Mouse (Mus musculus): ENCODE data around the gene Gucy2d. TPM values are rescaled to one million over a fixed set of nuclear protein-coding genes. Genes with fewer than 3 reads are reported as not detected.

Gucy2d gene
- polyA plus RNA-seq, 1 experiment from 2014 or later = not detected

DNA sequence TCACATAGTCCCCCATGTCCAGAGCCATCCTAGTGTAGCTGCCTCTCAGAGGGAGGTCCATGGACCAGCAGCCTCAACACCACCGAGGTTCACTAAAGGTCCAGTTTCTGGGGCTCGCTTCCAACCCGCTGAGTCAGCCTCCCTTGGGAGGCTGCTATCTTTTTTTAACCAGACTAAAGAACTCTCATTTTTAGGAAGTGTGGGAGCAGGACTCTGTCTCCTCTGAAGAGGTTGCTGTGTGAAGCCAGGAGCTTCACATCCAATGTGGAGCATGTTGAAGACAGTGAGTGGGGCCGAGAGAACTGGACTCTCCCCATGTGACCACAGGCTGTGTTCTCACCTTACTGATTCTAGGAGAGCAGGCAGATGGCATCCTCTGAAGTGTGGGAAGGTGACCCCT, 45.3 kb downstream of the Gucy2d start:
- no peak overlapping the region for H3K27ac ChIP-seq
- no peak overlapping the region for H3K9ac ChIP-seq
- no peak for ATAC-seq (ENCODE audit: low FRiP score, low read depth)
- no peaks in the 10 kb centered on the region for H3K9me3 ChIP-seq
- WGBS = 83% methylated on average over 4 of the region's 4 CpGs
- H3K27me3 ChIP-seq (replicated peaks) = no peaks in the 10 kb centered on the region; the same call in 1 of the 2 replicates
- H3K4me2 ChIP-seq (replicated peaks) = no peak overlapping the region
- H3K36me3 ChIP-seq = no peaks in the 10 kb centered on the region
- no peak overlapping the region for H3K4me3 ChIP-seq
- peaks cover 12% of the 10 kb centered on the region for H3K4me1 ChIP-seq

DNA sequence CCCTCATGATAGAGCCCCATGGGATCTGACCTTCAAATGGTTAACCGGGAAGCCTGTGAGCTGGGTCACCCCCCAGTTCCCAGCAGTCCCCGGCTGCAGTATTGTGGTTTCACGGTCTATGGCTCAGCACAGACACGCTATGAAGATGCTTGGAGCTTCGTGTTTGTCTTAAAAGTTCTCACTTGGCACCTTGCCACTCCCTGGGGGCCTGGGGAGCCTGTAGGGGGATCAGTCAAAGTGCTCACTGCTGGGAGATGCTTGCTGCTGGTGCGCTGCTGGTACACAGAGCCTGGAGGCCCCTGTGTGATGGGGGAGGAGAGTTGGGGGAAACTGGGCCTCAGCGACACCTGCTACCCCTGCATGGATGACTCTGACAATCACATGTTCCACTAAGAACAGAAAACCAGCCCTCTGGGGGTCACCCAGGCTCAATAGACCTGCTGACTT, 46.3 kb downstream of the Gucy2d start:
- WGBS = 69% methylated on average over 7 of the region's 7 CpGs
- peaks cover 12% of the 10 kb centered on the region for H3K4me1 ChIP-seq

DNA sequence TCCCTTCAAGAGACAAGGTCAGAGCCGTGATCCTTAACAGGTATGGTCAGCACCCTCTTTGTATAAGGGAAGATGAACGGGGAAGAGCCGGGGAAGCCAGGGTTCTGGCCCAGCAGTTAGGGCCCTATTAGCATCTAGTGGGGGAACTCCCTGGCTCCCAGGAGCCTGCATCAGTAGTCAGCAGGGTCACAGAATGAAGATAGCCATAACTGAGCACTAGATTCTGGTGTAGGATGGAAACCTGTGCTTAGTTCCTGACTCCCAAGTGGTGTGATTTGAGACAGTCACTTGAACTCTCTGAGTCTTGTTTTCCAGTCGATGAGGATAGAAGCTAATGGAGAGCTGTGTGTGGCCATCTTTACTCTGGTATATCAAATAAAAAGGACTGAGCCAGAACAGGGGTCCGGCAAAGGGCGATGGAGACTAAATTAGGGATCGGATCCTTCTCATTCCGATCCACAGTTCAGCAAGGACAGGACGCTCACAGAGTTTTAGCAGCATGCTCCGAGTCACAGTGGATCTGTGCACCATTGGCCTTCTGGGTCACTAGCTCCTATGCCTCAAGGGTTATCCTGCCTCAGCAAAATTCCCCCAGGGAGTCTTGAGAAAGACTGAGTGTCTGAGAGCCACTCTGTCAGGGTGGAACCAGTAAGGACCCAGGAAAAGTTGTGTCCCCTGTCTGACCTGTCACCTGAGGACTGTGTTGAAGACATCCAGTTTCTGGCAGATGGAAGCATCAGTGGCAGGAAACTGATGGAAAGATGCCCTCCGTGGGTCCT, 47.2 kb downstream of the Gucy2d start:
- Histone ChIP-seq H3K9me3 (no peaks in the 10 kb centered on the region), H3K27me3 (replicated peaks) (peaks cover 5% of the 10 kb centered on the region; the same call in 1 of the 2 replicates), H3K4me1 (peaks cover 12% of the 10 kb centered on the region), H3K4me2 (replicated peaks) (no peak overlapping the region), H3K27ac (no peak overlapping the region), H3K4me3 (no peak overlapping the region), H3K36me3 (no peaks in the 10 kb centered on the region), H3K9ac (no peak overlapping the region)
- WGBS = 89% methylated on average over 11 of the region's 11 CpGs
- ATAC-seq (ENCODE audit: low FRiP score, low read depth) = no peak

More for the DNA sequence above, 46.3 kb downstream of the Gucy2d start:
- Histone ChIP-seq H3K4me3 (no peak overlapping the region), H3K27ac (no peak overlapping the region), H3K9me3 (no peaks in the 10 kb centered on the region), H3K4me2 (replicated peaks) (no peak overlapping the region), H3K9ac (no peak overlapping the region), H3K27me3 (replicated peaks) (peaks cover 5% of the 10 kb centered on the region; the same call in 1 of the 2 replicates), H3K36me3 (no peaks in the 10 kb centered on the region)
- ATAC-seq (ENCODE audit: low FRiP score, low read depth) = no peak

DNA sequence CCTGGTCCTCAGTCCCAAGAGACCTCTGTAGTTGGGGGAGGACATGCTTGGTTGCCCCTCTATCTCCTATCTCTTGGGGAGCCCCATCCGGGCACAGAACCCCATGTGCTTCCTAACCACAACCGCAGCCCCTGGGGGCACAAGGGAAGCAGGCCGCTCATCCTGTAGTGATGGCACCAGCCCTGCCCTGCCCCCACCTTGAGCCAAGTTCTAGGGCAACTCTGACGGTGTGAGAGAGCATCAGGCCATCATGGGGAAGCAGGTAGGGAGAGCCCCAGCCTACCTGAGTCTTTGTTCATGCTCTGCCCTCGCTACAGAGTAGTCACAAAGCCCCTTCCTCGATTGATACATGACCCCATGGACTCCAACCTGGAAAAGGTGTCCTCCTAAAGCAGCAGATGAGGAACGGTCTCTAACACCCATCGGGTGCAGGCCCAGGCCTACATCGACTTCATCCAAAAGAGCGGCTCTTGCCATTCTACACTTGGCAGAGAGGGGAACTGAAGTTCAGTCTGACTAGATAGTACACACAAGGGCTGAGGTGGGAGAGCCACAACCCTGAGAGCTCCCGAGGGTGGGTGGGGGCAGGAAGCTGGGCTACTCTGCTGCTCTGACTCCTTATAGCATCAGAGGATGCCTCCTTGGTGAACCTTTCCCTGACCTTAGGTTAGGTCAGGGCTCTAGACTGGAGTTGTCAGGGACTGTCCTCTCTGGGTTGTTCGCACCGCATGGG, 48.3 kb downstream of the Gucy2d start:
- Histone ChIP-seq H3K4me2 (replicated peaks) (peak overlapping the region; percentile 73), H3K36me3 (no peaks in the 10 kb centered on the region), H3K4me1 (peaks cover 12% of the 10 kb centered on the region), H3K27me3 (replicated peaks) (peaks cover 5% of the 10 kb centered on the region; the same call in 1 of the 2 replicates), H3K9me3 (no peaks in the 10 kb centered on the region), H3K27ac (no peak overlapping the region), H3K4me3 (no peak overlapping the region), H3K9ac (no peak overlapping the region)
- 90% methylated on average over 13 of the region's 13 CpGs for WGBS
- no peak for ATAC-seq (ENCODE audit: low FRiP score, low read depth)

DNA sequence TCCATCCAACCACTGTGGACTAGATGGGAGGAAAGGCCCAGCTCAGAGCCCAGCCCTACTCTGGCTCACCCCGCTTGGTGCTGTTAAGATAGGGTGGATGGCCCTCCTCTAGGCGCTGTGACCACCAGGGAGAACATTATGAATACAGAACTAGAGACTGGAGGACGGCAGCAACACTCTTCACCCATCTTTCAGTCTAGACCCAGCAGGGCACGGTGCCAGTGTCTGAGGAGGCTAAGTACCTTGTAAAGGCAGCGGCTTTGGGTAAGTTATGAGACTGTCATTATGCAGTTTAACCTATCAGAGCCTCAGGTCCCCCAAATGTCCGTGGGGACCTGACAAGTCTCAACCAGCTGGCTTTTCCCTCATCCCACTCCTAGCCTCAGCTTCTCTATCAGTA, 48.9 kb downstream of the Gucy2d start, which contains the start of gene Lrrc32:
Gene Lrrc32, plus strand, starts transcription at position 153 of the 400 bp plus-strand sequence.
- no peaks in the 10 kb centered on the region for H3K36me3 ChIP-seq
- peaks cover 12% of the 10 kb centered on the region for H3K4me1 ChIP-seq
- peak within 1 kb of the TSS; percentile 47 for H3K4me3 ChIP-seq
- H3K9me3 ChIP-seq = no peaks in the 10 kb centered on the region
- peak within 1 kb of the TSS; percentile 53 for H3K9ac ChIP-seq
- peak; percentile 29 for ATAC-seq (ENCODE audit: low FRiP score, low read depth)
- peaks cover 5% of the 10 kb centered on the region; the same call in 1 of the 2 replicates for H3K27me3 ChIP-seq (replicated peaks)
- no peak within 1 kb of the TSS for H3K27ac ChIP-seq
- WGBS = 47% methylated on average over 6 of the region's 6 CpGs
- peak within 1 kb of the TSS; percentile 73 for H3K4me2 ChIP-seq (replicated peaks)

DNA sequence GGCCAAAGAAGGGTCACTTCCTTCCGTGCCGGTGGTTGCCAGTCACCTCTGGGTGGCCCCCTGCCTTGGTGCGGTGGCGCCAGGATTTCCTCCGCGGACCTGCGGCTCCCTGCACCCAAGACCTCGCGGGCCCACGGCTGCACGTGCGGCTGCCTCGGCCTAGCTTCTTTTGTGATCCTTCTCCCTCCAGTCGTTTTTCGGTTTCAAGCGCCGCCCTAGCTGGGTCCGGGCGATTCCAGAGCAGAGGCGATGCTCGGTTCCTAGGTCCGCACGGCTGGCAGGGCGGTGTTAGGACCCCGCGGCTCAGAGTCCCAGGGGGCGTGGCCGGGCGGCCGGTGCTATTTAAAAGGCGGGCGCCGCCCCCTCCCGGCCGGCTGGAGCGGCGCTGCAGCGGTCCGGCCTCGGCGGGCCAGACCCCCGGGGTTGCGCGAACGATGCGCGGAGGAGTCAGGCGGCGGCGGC, 49.4 kb downstream of the Gucy2d start:
- H3K9me3 ChIP-seq = no peaks in the 10 kb centered on the region
- H3K4me2 ChIP-seq (replicated peaks) = peak overlapping the region; percentile 73
- under 1% methylated on average over 50 of the region's 50 CpGs for WGBS
- peak; percentile 84 for ATAC-seq (ENCODE audit: low FRiP score, low read depth)
- peaks cover 5% of the 10 kb centered on the region; the same call in 1 of the 2 replicates for H3K27me3 ChIP-seq (replicated peaks)
- peaks cover 12% of the 10 kb centered on the region for H3K4me1 ChIP-seq
- H3K27ac ChIP-seq = no peak overlapping the region
- H3K9ac ChIP-seq = peak overlapping the region; percentile 53
- peak overlapping the region; percentile 47 for H3K4me3 ChIP-seq
- no peaks in the 10 kb centered on the region for H3K36me3 ChIP-seq

DNA sequence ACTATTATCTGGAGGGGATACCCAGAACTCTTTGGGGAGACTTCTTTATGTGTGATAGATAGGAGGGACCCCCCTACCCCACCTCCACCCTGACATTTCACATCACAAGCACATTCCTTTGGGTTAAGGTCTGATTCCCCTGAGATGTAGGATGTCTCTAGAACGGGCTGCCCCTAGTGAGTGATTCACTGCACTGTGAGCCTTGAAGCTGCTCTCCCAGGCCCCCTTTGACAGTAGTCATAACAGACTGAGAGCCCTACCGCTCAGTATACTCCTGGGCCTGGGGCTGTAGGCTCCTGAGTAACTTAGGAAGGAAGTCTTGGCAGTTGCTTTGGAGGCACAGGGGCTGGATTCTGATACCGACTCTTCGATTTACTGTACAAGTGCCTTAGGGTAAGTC, 50.1 kb downstream of the Gucy2d start:
- no peak overlapping the region for H3K9ac ChIP-seq

DNA sequence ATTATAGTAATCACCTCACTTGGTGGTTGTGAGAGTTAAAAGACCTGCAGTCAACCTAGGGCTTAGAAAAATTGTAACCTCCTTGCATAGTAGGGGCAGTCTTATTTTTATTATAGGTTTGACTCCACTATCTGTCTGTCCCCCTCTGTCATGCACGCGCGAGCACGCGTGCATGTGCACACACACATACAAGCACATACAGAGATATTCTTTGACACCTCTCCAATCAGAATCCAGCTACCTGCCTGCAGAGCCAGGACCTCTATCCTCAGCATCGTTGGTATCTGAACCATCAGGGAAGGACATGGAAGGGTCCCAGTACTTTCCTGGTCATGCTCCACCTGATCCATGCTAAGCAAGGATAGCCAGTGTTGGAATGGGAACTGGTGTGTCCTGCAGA, 50.7 kb downstream of the Gucy2d start:
- no peak for ATAC-seq (ENCODE audit: low FRiP score, low read depth)
- no peaks in the 10 kb centered on the region for H3K36me3 ChIP-seq
- no peaks in the 10 kb centered on the region for H3K9me3 ChIP-seq
- WGBS = 95% methylated on average over 6 of the region's 6 CpGs
- H3K4me2 ChIP-seq (replicated peaks) = 0 out of 2 replicates have a peak overlapping the region, but pooled peaks have one; percentile 10
- no peak overlapping the region for H3K27ac ChIP-seq
- H3K4me3 ChIP-seq = no peak overlapping the region
- H3K4me1 ChIP-seq = peaks cover 12% of the 10 kb centered on the region
- H3K27me3 ChIP-seq (replicated peaks) = peaks cover 5% of the 10 kb centered on the region; the same call in 1 of the 2 replicates
- H3K9ac ChIP-seq = no peak overlapping the region

More for the DNA sequence above, 50.1 kb downstream of the Gucy2d start:
- no peak for ATAC-seq (ENCODE audit: low FRiP score, low read depth)
- WGBS = 64% methylated on average over 4 of the region's 4 CpGs
- Histone ChIP-seq H3K27ac (no peak overlapping the region), H3K4me2 (replicated peaks) (peak overlapping the region; percentile 73), H3K27me3 (replicated peaks) (peaks cover 5% of the 10 kb centered on the region; the same call in 1 of the 2 replicates), H3K9me3 (no peaks in the 10 kb centered on the region), H3K4me3 (peak overlapping the region; percentile 47; the same call in 1 of the 2 replicates), H3K36me3 (no peaks in the 10 kb centered on the region), H3K4me1 (peaks cover 12% of the 10 kb centered on the region)

DNA sequence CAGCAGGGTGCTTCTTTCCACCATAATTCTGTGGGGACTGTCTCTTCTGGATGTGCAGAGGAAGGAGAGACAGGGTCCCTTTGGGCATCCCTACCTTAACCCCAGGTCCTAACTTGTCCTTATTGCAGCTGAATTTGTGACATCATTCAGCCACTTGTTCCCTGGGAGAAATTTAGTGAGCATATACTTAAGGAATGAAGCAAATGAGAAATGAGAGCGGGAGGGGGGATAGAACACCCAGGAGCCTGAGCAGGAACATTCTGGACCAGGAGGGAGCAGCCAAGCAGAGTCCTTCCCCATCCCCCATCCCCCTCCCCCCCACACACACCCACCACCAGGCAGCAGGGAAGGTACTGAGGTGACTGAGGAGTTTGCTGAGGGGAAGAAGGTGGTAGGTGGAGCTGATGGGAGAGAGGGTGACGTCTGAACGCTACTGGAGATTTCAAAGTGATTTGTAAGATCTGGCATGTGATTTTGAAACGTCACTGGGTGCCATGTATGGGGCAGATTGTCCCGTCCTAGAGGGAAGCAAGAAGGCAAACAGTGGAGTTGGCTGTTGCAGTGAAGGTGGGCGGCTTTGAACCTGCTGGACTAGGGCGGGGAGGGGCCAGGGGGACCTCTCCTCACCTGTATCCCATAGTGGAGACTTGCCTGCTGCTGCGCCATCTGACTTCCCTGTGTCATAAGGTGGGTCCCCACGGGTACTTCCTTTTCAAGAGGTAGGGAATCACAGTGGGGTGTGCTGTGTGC, 51.4 kb downstream of the Gucy2d start:
- no peak for ATAC-seq (ENCODE audit: low FRiP score, low read depth)
- Histone ChIP-seq H3K27ac (no peak overlapping the region), H3K4me3 (no peak overlapping the region), H3K9ac (no peak overlapping the region), H3K9me3 (no peaks in the 10 kb centered on the region), H3K36me3 (no peaks in the 10 kb centered on the region), H3K4me2 (replicated peaks) (0 out of 2 replicates have a peak overlapping the region, but pooled peaks have one; percentile 10), H3K4me1 (peaks cover 6% of the 10 kb centered on the region), H3K27me3 (replicated peaks) (peaks cover 5% of the 10 kb centered on the region; the same call in 1 of the 2 replicates)
- 69% methylated on average over 9 of the region's 9 CpGs for WGBS

DNA sequence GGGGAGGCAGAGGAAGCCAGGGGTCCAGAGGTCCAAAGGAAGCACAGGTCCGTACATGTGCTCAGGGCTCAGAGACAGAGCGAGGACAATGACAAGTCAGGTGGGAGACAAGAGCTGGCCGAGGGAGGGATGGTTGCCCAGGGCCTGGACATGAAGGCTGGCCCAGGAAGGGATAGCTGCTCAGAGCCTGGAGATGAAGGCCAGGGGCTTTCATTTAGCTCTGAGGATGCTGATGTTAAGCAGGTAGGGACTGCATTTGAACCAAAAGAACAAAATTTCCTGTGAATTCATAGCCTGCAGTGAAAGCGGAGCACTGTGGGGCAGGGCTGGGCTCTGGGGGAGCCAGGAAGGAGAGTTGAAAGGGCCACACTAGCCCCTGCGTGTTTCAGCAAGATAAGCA, 52.1 kb downstream of the Gucy2d start:
- 84% methylated on average over 5 of the region's 5 CpGs for WGBS
- Histone ChIP-seq H3K27me3 (replicated peaks) (peaks cover 5% of the 10 kb centered on the region; the same call in 1 of the 2 replicates), H3K4me1 (peaks cover 6% of the 10 kb centered on the region; the same call in 1 of the 2 replicates), H3K27ac (no peak overlapping the region), H3K4me2 (replicated peaks) (0 out of 2 replicates have a peak overlapping the region, but pooled peaks have one; percentile 7), H3K9me3 (no peaks in the 10 kb centered on the region), H3K36me3 (no peaks in the 10 kb centered on the region), H3K4me3 (no peak overlapping the region), H3K9ac (no peak overlapping the region)
- ATAC-seq (ENCODE audit: low FRiP score, low read depth) = no peak

DNA sequence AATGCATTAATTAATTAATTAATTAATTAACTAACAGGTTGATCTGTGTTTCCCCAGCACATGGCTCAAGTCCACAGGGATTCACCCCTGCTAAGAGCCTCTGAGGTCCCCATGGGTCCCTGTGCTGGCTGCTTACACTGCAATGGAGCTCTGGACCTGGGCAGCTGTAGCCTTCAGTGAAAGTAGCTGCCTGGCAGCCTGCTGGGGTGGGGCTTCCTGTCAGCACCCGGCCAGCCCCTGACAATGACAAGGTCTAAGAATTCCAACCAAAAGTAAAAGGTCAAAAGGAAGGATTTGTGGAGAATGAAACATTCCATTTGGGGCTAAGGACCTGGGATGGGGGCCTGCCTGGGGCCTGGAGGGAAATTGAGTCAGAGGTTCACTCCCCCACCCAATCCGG, 53.1 kb downstream of the Gucy2d start:
- WGBS = 75% methylated on average over 2 of the region's 2 CpGs

More for the DNA sequence above, 53.1 kb downstream of the Gucy2d start:
- H3K27me3 ChIP-seq (replicated peaks) = peaks cover 5% of the 10 kb centered on the region; the same call in 1 of the 2 replicates
- no peaks in the 10 kb centered on the region for H3K9me3 ChIP-seq
- no peak overlapping the region for H3K4me3 ChIP-seq
- ATAC-seq (ENCODE audit: low FRiP score, low read depth) = no peak
- no peak overlapping the region for H3K9ac ChIP-seq
- H3K4me2 ChIP-seq (replicated peaks) = no peak overlapping the region
- H3K27ac ChIP-seq = no peak overlapping the region
- peaks cover 6% of the 10 kb centered on the region; the same call in 1 of the 2 replicates for H3K4me1 ChIP-seq
- H3K36me3 ChIP-seq = no peaks in the 10 kb centered on the region
